Mouse (Mus musculus) right cerebral cortex, adult 2 months (tissue): ENCODE data around the gene Snx9.

ENCODE experiments used
- DNase-seq, 2 experiments: peaks; one replicate each; pipeline ENCODE4 v3.0.0; 2021 to 2022; ENCODE audit warnings: low spot score in 2 of 2

Snx9 gene

DNA sequence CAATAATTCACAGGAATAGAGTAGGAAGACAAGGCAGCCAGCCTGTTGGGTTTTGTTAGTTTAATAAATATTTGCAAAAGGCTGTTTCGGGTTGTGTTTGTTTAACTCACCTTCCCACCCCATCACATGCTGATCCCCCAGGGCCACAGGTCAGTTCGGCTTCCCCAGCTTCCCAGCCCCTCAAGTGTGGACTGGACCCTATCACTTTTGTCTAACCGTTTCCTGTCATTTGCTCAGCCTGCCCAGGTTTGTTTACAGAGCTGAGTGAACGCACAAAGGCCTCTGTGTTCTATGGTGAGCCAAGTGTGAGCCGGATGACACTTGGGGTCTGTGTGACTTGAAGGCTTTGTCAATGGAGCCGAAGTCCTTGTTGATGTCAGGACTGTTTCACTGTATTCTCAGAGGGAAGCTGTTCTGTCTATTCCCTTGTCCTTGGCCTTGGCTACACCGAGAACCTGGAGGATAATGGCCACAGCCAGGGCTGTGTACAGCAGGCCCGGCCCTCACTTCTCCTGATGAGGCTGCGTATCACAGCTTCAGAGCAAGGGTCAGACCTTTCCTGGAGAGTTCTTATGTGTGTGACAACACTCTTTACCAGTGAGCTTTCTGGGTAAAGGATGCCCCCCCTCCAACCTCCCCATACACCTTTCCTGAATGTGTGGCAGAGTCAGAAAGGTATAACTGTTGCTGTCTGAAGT, 124.1 kb downstream of the Snx9 start:
- no peak for DNase-seq

DNA sequence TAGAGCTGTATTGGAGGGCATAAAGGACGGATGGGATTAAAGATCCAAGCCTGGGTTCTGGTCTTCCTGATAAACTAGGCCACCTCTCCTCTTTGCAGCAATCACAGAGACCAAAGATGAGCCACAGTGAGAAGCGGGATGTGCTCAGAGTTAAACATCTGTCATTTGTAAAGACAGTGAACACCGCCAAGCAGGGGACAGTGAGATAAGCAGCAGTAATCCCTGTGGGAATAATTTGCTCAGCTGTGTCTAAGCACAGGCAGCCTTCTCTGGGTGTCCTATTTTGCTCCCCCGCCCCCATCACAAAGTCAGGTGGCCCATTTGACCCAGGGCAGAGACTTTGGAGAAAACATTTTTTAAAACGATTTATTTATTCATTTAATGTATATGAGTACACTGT, 125.6 kb downstream of the Snx9 start:
- no peak for DNase-seq

DNA sequence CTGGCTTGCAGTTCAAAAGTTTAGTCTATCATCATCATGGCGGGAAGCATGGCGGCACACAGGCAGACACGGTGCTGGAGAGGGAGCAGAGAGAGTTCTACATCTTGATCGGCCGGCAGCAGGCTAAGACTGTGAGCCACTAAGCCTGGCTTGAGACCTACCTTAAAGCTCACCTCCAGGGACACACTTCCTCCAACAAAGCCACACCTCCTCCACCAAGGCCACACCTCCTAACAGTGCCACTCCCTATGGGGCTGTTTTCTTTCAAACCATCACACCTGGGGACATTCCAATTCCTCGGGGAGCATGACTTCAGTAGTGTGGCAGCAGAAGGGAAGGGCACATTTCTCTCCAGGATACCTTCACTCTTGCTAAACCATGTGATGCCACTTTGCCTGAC, 127.4 kb downstream of the Snx9 start:
- DNase-seq = no peak

DNA sequence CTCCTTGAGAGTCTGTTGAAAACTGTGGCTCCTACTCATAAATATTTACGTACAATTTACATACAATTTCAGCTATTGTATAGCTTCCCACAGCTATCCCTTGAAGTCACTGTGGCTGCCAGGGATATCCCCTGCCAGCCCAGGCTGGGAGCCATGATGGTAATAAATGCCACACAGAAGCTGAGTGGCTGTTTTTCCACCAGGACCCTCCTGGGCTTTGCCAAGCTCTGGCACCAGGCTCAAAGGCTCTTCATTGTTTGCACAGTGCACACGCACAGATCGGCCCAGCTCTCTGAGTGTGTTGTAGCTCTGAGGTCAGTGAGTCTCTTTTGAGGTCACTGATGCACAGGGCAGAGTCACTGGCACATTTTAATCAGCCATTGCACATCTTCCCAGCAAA, 128.1 kb downstream of the Snx9 start:
- no peak for DNase-seq

DNA sequence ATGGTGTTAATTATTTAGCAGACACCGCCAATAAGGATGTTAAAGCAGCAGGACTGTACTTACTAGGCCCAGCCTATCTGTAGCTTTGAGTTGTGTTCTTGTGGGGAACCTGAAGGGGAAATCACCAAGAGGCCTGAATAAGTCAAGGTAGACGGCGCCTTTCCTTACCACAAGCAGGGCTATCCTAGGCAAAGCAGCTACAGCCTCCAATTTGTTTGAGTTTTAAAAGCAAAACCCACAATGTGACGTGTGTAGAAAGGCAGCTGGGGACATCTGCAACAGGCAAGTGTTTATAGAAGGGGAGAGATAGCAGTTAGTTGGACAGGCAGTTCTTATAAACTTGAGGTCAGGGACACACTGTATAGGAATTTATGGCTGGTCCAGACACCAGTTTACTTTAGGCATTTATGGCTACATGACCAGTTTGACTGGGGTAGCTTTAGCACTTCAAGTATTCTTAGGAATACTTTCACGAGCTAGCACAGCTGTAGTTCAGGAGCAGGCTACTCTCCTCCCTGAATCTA, 129.2 kb downstream of the Snx9 start:
- no peak for DNase-seq

DNA sequence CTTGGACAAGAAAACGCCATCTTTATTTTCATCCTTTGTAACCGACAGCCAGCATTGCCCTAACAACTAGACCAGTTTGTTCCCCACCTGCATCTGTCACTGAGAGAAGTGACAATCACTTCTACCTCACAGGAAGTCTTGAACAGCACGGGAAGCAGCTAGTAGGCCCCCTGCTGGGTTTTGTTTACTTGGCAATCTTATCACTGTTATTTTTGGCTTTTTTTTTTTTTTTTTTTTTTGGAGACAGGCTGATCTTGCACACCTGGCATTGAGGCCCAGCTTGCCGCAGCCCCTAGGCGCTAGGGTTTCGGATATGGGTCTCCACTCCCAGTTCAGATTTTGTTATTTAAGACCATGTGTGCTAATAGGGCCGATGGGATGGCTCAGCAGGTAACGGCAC, 132.4 kb downstream of the Snx9 start:
- DNase-seq = no peak

DNA sequence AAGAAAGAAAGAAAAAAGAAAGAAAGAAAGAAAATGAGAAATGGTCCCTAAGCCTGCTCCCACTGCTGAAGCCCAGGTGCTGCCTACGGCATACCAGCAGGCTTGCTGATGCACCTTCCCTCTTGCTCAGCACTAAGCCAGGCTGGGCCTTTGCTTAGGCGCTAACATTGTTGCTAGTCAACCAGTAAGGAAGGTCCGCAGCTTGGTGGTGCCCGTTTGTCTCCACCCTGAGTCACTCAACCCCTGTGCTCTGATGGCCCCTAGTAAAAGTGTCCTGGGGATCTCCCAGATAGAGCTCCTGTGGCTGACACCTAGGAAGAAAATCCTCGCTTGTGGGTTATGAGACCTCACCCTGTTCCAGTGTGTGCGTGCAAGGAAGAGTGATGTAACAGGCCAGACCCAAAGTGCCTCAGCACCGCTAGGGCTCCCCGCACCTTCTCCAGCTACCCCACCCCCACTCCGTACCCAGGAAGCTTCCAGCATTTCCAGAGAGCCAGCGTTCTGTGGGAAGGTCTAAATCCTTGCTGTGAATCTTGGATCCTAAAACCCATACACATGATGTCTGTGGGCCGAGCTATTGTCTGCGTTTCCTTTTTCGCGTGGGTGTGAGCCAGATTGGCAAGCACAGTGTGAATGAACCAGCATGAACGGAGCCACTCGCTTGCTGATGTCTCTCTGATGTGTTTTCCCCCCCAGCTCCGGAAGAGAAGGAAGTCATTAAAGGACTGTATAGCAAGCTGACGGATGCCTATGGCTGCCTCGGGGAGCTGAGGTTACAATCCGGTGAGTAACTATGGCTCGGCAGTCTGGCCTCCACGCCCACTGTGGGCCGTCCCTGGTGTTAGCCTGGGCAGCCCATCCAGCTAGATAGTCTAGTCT, 134.2 kb downstream of the Snx9 start:
- peak; percentile 92 for DNase-seq

DNA sequence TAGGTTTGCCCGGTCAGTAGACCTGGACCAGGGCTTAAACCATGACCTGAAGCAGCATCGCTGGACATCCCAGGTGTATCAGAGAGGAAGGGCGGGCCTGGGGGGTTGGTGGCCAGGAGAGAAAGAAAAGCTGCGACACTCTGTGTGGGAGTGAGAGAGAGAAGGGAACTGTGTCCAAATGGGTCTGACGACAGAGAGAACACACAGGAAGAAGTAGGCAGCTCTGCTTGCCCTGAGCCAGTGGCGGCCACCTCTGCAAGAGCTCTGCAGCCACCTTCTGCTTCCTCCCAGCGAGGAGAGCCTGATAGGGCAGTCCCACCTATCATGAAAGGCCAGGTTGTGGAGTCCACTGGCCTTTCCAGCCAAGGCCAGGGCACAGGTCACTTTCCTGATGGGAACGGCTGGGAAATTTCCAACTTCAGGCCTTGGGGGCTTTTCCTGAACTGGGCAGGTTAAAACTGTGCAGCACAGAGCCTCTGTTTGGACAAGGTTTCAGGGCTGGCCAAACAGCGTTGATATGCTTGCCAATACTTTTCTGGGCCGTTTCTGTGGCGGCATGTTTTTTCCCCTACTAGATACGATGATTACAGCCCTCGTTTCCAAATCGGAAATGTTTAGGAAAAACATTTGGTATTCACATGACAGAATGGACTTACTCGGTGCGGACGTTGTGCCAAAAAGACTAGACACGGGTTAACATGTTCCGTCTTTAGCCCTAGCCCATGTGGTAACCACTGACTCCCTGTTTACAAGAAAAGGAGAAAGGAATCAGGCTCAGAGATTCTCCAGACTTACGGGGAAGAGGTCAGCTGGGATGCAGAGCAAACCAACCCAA, 135.3 kb downstream of the Snx9 start:
- peak; percentile 63 to 66 for DNase-seq

DNA sequence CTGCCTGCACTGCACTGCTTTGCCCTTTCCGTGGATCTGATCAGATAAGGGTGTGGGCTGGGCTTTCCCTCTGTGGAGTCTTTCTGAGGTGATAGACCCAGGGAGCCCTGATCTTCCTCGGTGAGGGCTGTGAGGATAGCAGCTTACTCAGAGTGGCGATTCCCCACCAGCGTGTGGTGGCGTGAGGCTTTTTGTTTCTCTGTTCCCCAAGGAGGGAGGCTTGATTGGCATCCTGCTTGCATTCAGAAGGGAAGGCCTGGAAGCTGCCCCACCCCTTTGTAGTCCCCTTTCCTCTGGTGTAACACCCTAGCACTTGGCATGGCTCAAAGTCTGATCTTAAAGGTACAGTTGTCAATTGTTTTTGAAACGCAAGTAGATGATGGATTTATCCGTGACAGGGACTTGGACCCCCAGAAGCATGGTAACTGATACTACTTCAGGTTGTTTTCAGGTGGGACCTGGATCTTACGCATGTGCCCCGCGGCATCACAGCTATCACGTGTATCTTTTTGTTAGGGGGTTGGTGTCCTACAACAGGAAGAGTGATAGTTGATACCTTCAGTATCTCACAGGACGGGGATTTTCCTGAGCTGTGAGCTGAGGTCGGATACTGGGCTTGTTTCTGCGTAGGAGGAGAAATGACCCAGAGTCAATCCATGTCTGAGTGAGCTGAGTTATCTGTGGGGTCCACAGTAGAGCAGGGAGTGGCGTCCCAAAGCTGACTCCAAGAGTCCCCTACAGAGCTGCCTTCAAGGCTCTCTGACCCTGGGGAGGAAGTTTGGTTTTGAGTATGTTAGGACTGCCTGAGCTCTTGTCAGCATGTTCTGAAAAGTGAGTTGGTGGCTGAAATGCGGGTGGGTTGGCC, 136.2 kb downstream of the Snx9 start:
- DNase-seq = peak in 1 of 2 experiments; percentile 27

DNA sequence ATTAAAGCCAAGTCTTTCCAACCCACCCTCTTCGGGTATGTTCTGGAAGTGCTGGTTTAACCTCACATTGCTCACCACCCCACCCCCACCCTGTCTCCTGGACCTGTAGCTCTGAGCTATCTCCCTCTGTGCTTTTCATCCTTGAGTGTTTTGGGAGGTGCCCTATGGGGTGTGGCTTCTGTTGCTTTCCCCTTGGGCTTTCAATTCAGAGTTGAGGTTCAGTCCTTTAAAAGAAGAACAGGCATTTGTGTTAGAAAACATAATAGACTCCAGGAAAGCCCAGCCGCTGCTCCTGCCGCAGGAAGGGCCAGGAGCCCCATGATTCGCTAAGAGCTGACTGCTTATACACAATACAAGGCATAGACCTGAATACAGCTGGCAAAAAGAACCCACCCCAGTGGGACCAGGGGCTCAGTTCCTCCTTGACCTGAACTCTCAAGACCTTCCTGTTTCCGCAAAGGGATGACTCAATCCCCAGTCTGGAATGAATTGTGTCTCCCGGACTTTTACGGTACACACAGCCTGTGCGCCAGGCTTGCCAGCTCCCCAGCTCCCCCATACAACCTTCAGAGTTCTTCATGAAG, 136.9 kb downstream of the Snx9 start:
- no peak for DNase-seq

DNA sequence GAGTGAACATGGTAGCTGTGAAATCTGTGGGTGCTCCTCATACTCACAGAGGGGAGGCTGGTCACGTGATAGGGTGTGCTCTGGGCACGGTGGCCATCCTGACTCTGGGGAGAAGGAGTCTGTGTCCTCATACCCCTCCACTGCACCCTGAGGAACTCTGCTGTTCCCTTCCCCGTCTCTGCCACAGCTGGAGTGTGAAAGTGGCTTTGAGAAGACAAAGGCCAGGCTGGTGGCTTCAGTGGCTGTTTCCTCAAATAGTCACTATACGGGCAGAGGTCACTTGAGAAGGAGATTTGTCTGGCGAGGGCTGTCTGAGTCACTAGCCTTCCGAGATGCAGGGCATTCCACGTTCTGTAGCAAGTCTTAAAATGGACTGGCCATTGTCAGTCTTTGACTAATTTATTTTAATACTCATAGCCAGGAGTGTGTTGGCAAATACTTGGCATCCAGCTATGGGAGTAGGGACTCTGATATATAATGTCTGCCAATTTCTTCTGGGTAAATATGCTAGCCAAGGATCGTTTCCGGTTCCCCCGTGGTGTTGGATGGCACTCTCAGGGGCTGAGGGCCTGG, 137.5 kb downstream of the Snx9 start:
- no peak for DNase-seq

DNA sequence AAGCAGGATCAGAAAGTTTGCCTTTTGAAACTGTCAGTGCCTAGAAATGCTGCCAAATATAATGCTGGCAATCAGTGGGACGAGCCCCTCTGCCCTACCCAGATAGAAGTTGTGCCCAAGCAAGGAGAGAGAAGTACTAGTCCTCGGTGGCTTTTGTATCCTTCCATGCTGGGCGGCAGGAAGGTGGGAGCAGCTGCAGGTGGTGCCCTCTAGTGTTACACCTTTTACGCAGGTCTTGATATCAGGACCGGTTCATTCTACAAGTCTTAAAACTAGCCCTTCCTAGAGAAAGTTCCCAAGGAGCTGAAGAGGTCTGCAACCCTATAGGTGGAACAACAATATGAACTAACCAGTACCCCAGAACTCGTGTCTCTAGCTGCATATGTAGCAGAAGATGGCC, 139.7 kb downstream of the Snx9 start:
- DNase-seq = no peak
